Mouse (Mus musculus) neural tube, embryonic 11.5 days (tissue): ENCODE measurements around the gene Stk11. TPM values are rescaled to one million over a fixed set of nuclear protein-coding genes. Genes with fewer than 3 reads are reported as not detected.

ENCODE experiments used
- ATAC-seq: fragments of 200-750 bp; cut with Nextera tagmentation; 2 replicates; pipeline ENCODE4 v1.8.0; 2017; ENCODE audit warnings: moderate number of reproducible peaks, mild to moderate bottlenecking, moderate TSS enrichment, moderate library complexity; ENCODE audit not compliant: insufficient read depth, low FRiP score, low TSS enrichment
- DNase-seq: peaks from one replicate; pipeline ENCODE4 v3.0.0-alpha.2; 2015; ENCODE audit warnings: low spot score
- H3K27ac ChIP-seq: fragments of 300-500 bp; sonication (generic); 2 replicates; pipeline ENCODE4 v1.5.1; 2014; ENCODE audit warnings: low read depth, mild to moderate bottlenecking, low read length
- H3K27me3 ChIP-seq: fragments of 300-500 bp; sonication (generic); 2 replicates; pipeline ENCODE4 v1.6.1; 2014; ENCODE audit warnings: mild to moderate bottlenecking, low read length, mixed read lengths; ENCODE audit not compliant: control insufficient read depth, insufficient read depth
- H3K36me3 ChIP-seq: fragments of 300-500 bp; sonication (generic); 2 replicates; pipeline ENCODE4 v1.6.1; 2014; ENCODE audit warnings: mild to moderate bottlenecking, low read length, moderate library complexity, mixed read lengths; ENCODE audit not compliant: control insufficient read depth, insufficient read depth
- H3K4me1 ChIP-seq: fragments of 300-500 bp; sonication (generic); 2 replicates; pipeline ENCODE4 v1.6.1; 2014; ENCODE audit warnings: low read length, mixed read lengths; ENCODE audit not compliant: control insufficient read depth, insufficient read depth
- H3K4me2 ChIP-seq: fragments of 300-500 bp; sonication (generic); 2 replicates; pipeline ENCODE4 v1.6.1; 2014; ENCODE audit warnings: low read depth, mild to moderate bottlenecking, moderate library complexity
- H3K4me3 ChIP-seq: fragments of 300-500 bp; sonication (generic); 2 replicates; pipeline ENCODE4 v1.5.1; 2014; ENCODE audit warnings: low read depth, low read length
- H3K9ac ChIP-seq: fragments of 300-500 bp; sonication (generic); 2 replicates; pipeline ENCODE4 v1.6.1; 2014; ENCODE audit warnings: mild to moderate bottlenecking, low read length
- H3K9me3 ChIP-seq: fragments of 300-500 bp; sonication (generic); 2 replicates; pipeline ENCODE4 v1.6.1; 2016; ENCODE audit warnings: low read length; ENCODE audit not compliant: control insufficient read depth
- WGBS: fragments of 180-500 bp; shearing (Covaris S2); extraction: QIAGEN DNeasy Blood & Tissue Kit; methylation state at CpG from one replicate; pipeline ENCODE4 v1.1.7; 2014; 5-methylcytosine and 5-hydroxymethylcytosine counted together
- polyA plus RNA-seq: library from polyadenylated mRNA; unstranded; fragments of >200 nt; fragmentation: Nextera tagmentation; extraction: Ambion mirVana; gene quantifications from 2 replicates; pipeline ENCODE4 v1.2.1, GENCODE M21; 2014

The Stk11 gene
- polyA plus RNA-seq, 1 experiment from 2014 or later = 23.5 TPM

DNA sequence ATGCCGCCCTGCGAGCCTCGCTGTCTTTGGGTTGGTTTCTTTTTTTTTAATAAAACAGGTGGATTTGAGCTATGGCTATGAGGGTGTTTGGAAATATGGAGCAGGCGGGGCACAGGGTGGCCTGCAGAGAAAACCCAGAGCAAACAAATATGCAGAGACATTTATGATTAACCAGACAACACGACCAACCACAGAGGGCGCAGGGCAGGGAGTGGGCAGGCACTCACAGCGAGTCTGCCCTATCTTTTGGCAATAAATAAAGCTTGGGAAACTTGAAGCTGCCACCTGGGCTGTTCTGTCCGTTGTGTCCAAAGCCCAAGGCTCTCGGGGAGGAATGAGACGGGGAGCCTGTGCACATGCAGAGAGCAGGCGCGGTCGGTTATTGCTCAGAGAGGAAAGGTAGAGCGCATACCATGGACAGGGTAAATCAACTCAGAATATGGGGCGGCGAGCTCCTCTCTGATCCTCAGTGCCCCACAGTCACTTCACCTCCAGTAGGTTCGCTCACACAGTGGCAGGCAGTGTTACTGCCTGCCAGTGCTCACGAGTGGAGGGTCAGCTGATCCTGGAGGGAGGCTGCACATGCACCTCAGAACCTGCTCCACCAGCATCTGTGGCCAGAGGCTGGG, 14.9 kb downstream of the Stk11 start:
- DNase-seq = no peak
- Histone ChIP-seq H3K9ac (no peak overlapping the region), H3K4me3 (no peak overlapping the region), H3K4me2 (no peak overlapping the region), H3K4me1 (peaks cover 5% of the 10 kb centered on the region; the same call in 1 of the 2 replicates), H3K27me3 (peaks cover 4% of the 10 kb centered on the region; the same call in 1 of the 2 replicates), H3K27ac (no peak overlapping the region), H3K36me3 (peaks cover 16% of the 10 kb centered on the region; the same call in 1 of the 2 replicates), H3K9me3 (no peaks in the 10 kb centered on the region)
- ATAC-seq = no peak
- 83% methylated on average over 18 of the region's 18 CpGs for WGBS

DNA sequence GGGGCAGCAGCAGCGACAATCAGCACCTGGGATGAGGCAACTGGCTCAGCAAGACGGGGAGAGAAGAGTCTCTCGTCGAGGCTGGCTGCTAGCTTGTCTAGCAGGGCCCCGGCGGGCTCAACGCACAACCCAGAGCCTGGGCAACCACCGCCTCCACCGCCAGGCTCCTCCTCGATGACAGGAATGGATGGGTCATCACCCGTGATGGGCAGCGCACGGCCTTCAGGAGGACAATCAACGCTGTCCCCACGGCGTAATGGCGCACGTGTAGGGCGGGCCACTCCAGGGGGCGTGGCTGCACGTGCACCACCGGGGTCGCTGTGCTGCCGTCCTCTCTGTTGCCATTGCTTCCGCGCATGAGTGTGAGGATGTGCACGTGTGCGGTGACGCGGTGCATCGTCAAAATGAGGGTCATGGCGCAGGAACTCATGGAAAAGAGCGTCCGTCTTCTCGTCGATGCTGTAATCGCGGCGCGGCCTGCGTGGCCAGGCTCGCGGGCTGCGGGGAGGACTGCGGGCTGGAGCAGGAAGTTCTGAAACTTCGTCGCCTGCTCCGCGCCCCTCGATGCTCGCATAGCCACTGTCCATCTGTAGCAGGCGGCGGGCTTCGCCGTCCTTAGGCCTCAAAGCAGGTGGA, 15.8 kb downstream of the Stk11 start:
- DNase-seq (peak; percentile 67), ATAC-seq (peak; percentile 29; the same call in 1 of the 2 replicates)
- Histone ChIP-seq H3K9ac (0 out of 2 replicates have a peak overlapping the region, but pooled peaks have one; percentile 9), H3K9me3 (no peaks in the 10 kb centered on the region), H3K36me3 (peaks cover 11% of the 10 kb centered on the region; the same call in 1 of the 2 replicates), H3K27me3 (peaks cover 13% of the 10 kb centered on the region), H3K4me2 (peak overlapping the region; percentile 17), H3K4me1 (peaks cover 6% of the 10 kb centered on the region), H3K27ac (no peak overlapping the region), H3K4me3 (no peak overlapping the region)
- 13% methylated on average over 52 of the region's 55 CpGs for WGBS

DNA sequence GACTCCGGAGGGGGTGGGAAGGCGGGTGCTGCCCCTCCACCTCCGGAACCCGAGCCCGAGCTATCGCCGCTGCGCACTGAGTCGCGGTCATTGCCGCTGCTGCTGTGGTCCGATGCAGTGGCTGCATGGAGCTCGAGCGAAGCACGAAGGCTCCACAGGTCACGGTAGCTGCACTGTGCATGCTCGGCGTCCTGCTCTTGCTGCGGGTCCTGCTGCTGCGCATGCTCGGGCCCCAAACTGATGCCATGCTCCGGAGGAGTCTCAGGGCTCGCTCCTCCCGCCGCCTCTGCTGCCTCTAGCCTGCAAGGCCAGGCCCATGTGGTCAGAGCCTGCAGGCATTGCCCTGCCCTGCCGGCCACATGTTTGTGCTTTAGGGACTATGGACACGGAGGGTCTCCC, 16.3 kb downstream of the Stk11 start:
- H3K4me1 ChIP-seq = peaks cover 11% of the 10 kb centered on the region
- no peak overlapping the region for H3K27ac ChIP-seq
- 0 out of 2 replicates have a peak overlapping the region, but pooled peaks have one; percentile 9 for H3K9ac ChIP-seq
- no peak overlapping the region for H3K4me3 ChIP-seq
- H3K27me3 ChIP-seq = peaks cover 18% of the 10 kb centered on the region
- DNase-seq (no peak), ATAC-seq (no peak)
- no peaks in the 10 kb centered on the region for H3K9me3 ChIP-seq
- H3K36me3 ChIP-seq = peaks cover 11% of the 10 kb centered on the region; the same call in 1 of the 2 replicates
- WGBS = 28% methylated on average over 27 of the region's 27 CpGs
- peak overlapping the region; percentile 17 for H3K4me2 ChIP-seq

DNA sequence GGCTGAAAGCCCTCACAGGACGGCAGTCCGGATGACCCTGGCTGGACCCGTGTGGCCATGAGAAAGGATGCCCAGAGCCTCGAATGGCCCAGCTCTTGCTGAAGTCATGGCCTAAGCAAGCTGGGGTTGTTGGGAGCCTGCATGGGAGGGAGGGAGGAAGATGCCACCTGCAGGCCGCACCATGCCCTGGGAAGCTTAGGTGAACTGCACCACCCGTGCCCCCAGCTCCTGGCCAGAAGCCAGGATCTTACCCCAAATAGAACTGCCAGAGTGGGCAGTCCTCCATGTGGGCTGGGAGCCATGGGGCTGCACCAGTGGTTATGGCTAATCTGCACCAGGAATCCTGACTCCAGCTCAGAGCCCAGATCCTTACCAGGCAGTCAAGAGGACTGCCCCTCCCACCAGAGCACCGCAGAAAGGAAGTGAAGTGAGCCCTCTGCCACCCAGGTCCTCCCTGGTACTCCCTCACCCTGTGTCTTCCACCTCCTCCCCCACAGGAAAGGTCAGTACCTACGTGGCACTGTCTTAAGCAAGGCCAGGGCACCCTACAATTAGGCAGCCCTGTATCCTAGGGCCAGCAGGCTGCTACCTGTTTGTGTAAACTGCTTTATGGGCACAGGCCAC, 17.7 kb downstream of the Stk11 start:
- H3K27ac ChIP-seq = no peak overlapping the region
- 81% methylated on average over 8 of the region's 8 CpGs for WGBS
- no peak for ATAC-seq

DNA sequence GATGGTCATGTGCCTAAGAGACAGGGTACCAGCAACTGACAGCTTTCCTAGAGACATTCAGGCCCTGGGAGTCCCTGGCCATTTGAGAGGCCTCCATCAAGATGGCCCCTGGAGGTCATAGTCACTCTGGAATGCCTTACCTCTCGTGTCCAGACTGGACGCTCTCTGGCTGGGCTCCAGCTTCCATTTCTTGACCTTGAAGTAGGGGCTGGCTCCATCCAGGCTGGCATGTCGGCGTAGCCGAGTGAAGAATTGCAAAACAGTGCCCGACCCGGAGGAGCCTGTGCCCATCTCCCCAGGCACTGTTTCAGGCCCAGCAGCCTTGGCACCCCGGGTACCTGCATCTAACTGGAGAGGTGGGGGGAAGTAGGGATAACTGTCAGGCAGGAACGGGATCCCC, 18.8 kb downstream of the Stk11 start:
- Histone ChIP-seq H3K27ac (no peak overlapping the region), H3K27me3 (peaks cover 26% of the 10 kb centered on the region), H3K9me3 (no peaks in the 10 kb centered on the region), H3K36me3 (peaks cover 6% of the 10 kb centered on the region; the same call in 1 of the 2 replicates), H3K4me3 (no peak overlapping the region), H3K9ac (peak overlapping the region; percentile 10; the same call in 1 of the 2 replicates), H3K4me1 (peaks cover 27% of the 10 kb centered on the region), H3K4me2 (no peak overlapping the region)
- ATAC-seq (no peak), DNase-seq (no peak)
- 90% methylated on average over 9 of the region's 9 CpGs for WGBS

More for the DNA sequence above, 17.7 kb downstream of the Stk11 start:
- H3K9ac ChIP-seq = no peak overlapping the region; the same call in 1 of the 2 replicates
- no peaks in the 10 kb centered on the region for H3K9me3 ChIP-seq
- H3K36me3 ChIP-seq = peaks cover 8% of the 10 kb centered on the region; the same call in 1 of the 2 replicates
- H3K27me3 ChIP-seq = peaks cover 26% of the 10 kb centered on the region
- no peak overlapping the region for H3K4me3 ChIP-seq
- no peak for DNase-seq
- peaks cover 25% of the 10 kb centered on the region for H3K4me1 ChIP-seq
- H3K4me2 ChIP-seq = no peak overlapping the region

DNA sequence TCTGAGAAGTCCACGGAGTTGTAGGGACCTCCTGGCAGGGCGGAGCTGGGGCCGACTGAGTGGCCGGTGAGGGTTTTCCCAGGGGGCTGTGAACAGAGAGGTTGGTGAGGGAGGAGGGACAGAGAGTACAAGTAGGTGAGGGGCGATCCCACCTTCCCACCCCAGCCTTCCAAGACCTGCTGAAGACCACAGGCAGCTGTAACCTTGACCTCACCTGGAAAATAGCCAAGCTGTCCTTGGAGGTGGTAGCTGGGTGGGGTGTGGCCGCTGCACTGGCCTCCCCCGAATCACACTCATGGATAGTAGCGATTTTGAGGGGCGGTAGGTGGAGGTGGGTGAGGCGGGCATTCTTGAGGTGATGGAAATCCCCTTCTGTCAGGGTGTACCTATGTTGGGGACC, 19.6 kb downstream of the Stk11 start:
- ATAC-seq (no peak), DNase-seq (no peak)
- peaks cover 29% of the 10 kb centered on the region for H3K27me3 ChIP-seq
- no peak overlapping the region for H3K9ac ChIP-seq
- no peaks in the 10 kb centered on the region for H3K36me3 ChIP-seq
- peaks cover 27% of the 10 kb centered on the region for H3K4me1 ChIP-seq
- H3K4me2 ChIP-seq = no peak overlapping the region
- H3K4me3 ChIP-seq = no peak overlapping the region
- H3K27ac ChIP-seq = no peak overlapping the region
- 88% methylated on average over 10 of the region's 10 CpGs for WGBS
- H3K9me3 ChIP-seq = no peaks in the 10 kb centered on the region

DNA sequence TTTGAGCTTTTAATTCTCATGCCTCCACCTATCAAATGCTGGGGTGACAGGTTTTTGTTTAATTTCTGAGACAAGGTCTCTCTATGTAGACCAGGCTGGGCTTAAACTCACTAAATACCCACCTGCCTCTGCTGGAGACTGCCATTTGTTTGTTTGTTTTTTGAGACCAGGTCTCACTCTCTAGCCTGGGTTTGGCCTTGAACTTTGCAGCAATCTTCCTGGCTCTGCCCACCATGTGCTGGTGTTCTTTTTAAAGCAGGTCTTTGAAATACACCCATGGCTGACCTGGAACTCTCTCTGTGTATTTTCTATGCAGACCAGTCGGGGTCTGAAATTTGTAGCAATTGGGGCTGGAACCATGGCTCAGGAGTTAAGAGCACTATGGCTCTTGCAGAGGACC, 20.0 kb downstream of the Stk11 start:
- Histone ChIP-seq H3K9ac (no peak overlapping the region), H3K9me3 (no peaks in the 10 kb centered on the region), H3K36me3 (no peaks in the 10 kb centered on the region), H3K27me3 (peaks cover 29% of the 10 kb centered on the region), H3K4me1 (peaks cover 27% of the 10 kb centered on the region), H3K27ac (no peak overlapping the region), H3K4me2 (no peak overlapping the region), H3K4me3 (no peak overlapping the region)
- DNase-seq (no peak), ATAC-seq (no peak)
- 88% methylated on average over 1 of the region's 1 CpGs for WGBS

DNA sequence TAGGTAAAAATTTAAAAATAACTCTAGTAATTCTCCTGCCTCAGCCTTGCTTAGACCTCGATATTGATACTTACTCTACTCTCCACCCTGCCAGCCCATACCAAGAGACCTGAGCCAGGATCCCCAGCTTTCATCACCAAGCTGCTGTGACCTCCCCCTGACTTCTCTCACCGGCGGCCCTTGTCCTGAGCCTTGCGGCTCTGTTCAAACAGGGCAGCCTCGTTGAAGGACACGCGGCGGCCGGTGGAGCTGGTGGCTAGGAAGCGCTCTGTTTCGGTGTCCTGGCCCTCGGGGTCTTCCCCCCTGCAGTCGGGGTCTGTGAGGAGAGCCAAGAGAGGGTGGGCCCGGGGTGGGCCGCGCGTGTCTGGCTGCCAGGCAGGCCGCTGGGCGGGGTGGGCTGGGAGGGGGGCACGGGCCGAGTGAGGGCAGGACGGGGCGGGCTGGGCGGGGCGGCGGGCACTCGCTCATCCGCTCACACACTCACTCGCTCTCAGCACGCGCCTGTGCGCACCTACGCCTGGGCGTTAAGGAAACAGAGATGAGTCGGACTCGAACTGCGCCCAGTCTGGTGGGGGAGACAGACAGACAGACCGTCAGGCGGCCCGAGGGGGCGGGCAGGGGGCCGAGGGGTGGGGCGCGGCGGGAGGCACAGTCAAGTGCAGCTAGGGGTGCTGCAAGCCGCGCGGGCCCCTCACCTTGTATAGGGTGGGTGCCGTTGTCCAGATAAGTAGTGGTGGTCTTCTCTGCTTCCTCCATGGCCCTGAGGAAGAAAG, 20.8 kb downstream of the Stk11 start:
- peaks cover 24% of the 10 kb centered on the region for H3K4me1 ChIP-seq
- no peak for ATAC-seq
- 14% methylated on average over 39 of the region's 49 CpGs for WGBS
- peaks cover 29% of the 10 kb centered on the region for H3K27me3 ChIP-seq
- H3K36me3 ChIP-seq = no peaks in the 10 kb centered on the region
- H3K27ac ChIP-seq = no peak overlapping the region
- peak overlapping the region; percentile 35 for H3K9ac ChIP-seq
- peak overlapping the region; percentile 9 for H3K4me3 ChIP-seq
- no peaks in the 10 kb centered on the region for H3K9me3 ChIP-seq
- no peak for DNase-seq
- H3K4me2 ChIP-seq = peak overlapping the region; percentile 57
